14 mouse cellular contexts compared by ENCODE assay signal in the genomic region with DNA sequence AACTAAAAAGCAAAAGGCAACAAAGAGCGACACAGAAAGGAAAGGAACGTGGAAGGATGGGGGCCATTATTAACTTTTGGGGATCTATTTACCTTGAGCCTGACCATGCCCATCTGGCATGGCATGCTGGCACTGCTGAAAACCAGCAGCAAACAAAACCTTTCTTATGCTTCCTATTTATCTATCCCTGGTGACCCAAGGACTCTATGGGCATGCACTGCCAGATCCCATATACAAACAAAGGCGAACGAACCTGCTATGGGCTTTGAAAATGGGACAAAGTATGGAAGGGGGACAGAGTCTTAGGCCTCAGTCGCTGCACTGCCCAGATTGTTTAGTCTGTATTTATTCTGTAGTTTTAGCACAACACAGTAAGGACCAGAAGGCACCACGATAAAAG.
"Had no signal": no experiment of that assay in that cellular context is flagged by ENCODE, and none has a peak within 500 bp of the region (broad histone marks: within the 10 kb centered on the region; RNA-seq: fewer than 3 reads in every experiment).

No protein-coding gene starts in this region.

- H3K27me3 ChIP-seq: limb, embryonic 13.5 days; midbrain, embryonic 12.5 days had no signal

- H3K4me3 ChIP-seq: layer of hippocampus, adult 2 months; limb, embryonic 10.5 days; limb, embryonic 13.5 days; midbrain, embryonic 12.5 days had no signal

- H3K27ac ChIP-seq: kidney, postnatal 0 days; layer of hippocampus, adult 2 months; limb, embryonic 10.5 days; limb, embryonic 13.5 days; liver, embryonic 14.5 days; macrophage; midbrain, embryonic 12.5 days had no signal

- H3K9me3 ChIP-seq: limb, embryonic 10.5 days; limb, embryonic 13.5 days; midbrain, embryonic 12.5 days had no signal

- H3K4me2 ChIP-seq: limb, embryonic 13.5 days; lung, embryonic 14.5 days; midbrain, embryonic 12.5 days had no signal

- ATAC-seq: liver, postnatal 0 days; lung, postnatal 0 days had no signal

- H3K9ac ChIP-seq: limb, embryonic 13.5 days; liver, embryonic 14.5 days; liver, postnatal 0 days; lung, embryonic 14.5 days; midbrain, embryonic 12.5 days had no signal

- DNase-seq: kidney, postnatal 25 days; layer of hippocampus, adult 9-11 months; liver; liver, postnatal 0 days; thymus, postnatal 25 days had no signal

- H3K4me1 ChIP-seq: midbrain, embryonic 12.5 days had no signal
